Mouse (Mus musculus) stomach, embryonic 16.5 days (tissue): ENCODE data around the gene Gli1. TPM values are rescaled to one million over a fixed set of nuclear protein-coding genes. Genes with fewer than 3 reads are reported as not detected.

Experiments used
- ATAC-seq: fragments of 200-750 bp; cut with Nextera tagmentation; 2 replicates; pipeline ENCODE4 v1.8.0; 2017; ENCODE audit warnings: moderate number of reproducible peaks, moderate TSS enrichment; ENCODE audit not compliant: insufficient read depth, low FRiP score
- H3K27ac ChIP-seq: fragments of 300-500 bp; sonication (generic); 2 replicates; pipeline ENCODE4 v1.5.1; 2014; ENCODE audit warnings: low read length
- H3K27me3 ChIP-seq: fragments of 300-500 bp; sonication (generic); 2 replicates; pipeline ENCODE4 v1.6.1; 2014; ENCODE audit warnings: low read length, control low read depth, mixed read lengths; ENCODE audit not compliant: control insufficient read depth, insufficient read depth
- H3K36me3 ChIP-seq: fragments of 300-500 bp; sonication (generic); 2 replicates; pipeline ENCODE4 v1.6.1; 2014; ENCODE audit warnings: low read length; ENCODE audit not compliant: control insufficient read depth, insufficient read depth
- H3K4me1 ChIP-seq: fragments of 300-500 bp; sonication (generic); 2 replicates; pipeline ENCODE4 v1.6.1; 2014; ENCODE audit warnings: low read length, control low read depth, mixed read lengths; ENCODE audit not compliant: control insufficient read depth, insufficient read depth
- H3K4me2 ChIP-seq: fragments of 300-500 bp; sonication (generic); 2 replicates; pipeline ENCODE4 v1.6.1; 2014; ENCODE audit warnings: low read depth, low read length, mixed read lengths
- H3K4me3 ChIP-seq: fragments of 300-500 bp; sonication (generic); replicated peaks from 2 replicates; pipeline ENCODE4 v1.5.1; 2014; ENCODE audit warnings: mild to moderate bottlenecking, low read length
- H3K9ac ChIP-seq: fragments of 300-500 bp; sonication (generic); 2 replicates; pipeline ENCODE4 v1.6.1; 2014; ENCODE audit warnings: low read length
- H3K9me3 ChIP-seq: fragments of 300-500 bp; sonication (generic); replicated peaks from 2 replicates; pipeline ENCODE4 v1.6.1; 2016; ENCODE audit warnings: low read length, control low read depth; ENCODE audit not compliant: control insufficient read depth
- WGBS: fragments of 180-500 bp; shearing (Covaris S2); extraction: QIAGEN DNeasy Blood & Tissue Kit; methylation state at CpG from one replicate; pipeline ENCODE4 v1.1.7; 2014; 5-methylcytosine and 5-hydroxymethylcytosine counted together
- polyA plus RNA-seq: library from polyadenylated mRNA; unstranded; fragments of >200 nt; fragmentation: Nextera tagmentation; extraction: Ambion mirVana; gene quantifications from 2 replicates; pipeline ENCODE4 v1.2.1, GENCODE M21; 2015

Gene Gli1
- polyA plus RNA-seq, 1 experiment from 2014 or later = 9.8 TPM

DNA sequence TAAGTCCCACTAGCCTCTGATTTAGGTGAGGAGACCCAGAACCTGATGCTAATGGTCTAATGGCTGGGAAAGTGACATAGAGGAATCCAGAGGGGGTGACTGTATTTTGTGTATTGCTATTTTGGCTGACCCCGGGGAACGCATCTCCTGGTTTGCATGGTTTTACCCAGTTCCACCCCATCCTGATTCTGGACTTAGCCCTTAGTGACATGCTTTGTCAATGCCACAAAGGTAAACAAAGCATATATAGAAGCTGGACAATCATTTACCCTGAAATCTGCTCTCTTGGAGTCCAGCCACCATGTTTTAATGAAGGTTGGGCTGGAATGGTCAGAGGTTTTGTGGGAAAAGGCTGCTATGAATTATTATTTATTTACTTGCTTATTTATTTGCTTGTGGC, 26.5 kb upstream of the Gli1 start:
- Histone ChIP-seq H3K4me3 (no peak overlapping the region), H3K9ac (no peak overlapping the region), H3K36me3 (no peaks in the 10 kb centered on the region), H3K9me3 (no peaks in the 10 kb centered on the region), H3K4me2 (no peak overlapping the region), H3K4me1 (no peaks in the 10 kb centered on the region), H3K27ac (no peak overlapping the region), H3K27me3 (no peaks in the 10 kb centered on the region)
- ATAC-seq = no peak
- WGBS = 48% methylated on average over 2 of the region's 2 CpGs

- no peak for ATAC-seq
- no peaks in the 10 kb centered on the region for H3K4me1 ChIP-seq
- H3K4me2 ChIP-seq = no peak overlapping the region
- no peaks in the 10 kb centered on the region for H3K9me3 ChIP-seq
- H3K4me3 ChIP-seq = no peak overlapping the region
- H3K9ac ChIP-seq = no peak overlapping the region
- H3K36me3 ChIP-seq = no peaks in the 10 kb centered on the region
- 71% methylated on average over 5 of the region's 5 CpGs for WGBS
- no peak overlapping the region for H3K27ac ChIP-seq
- H3K27me3 ChIP-seq = no peaks in the 10 kb centered on the region
Measured at GRCm38 (mm10) chr10:127367116-127367515, 25.3 kb upstream of the Gli1 start.

GRCm38 (mm10) chr10:127360714-127361113, 18.9 kb upstream of the Gli1 start:
- H3K9ac ChIP-seq = no peak overlapping the region
- no peak overlapping the region for H3K4me3 ChIP-seq
- H3K27me3 ChIP-seq = no peaks in the 10 kb centered on the region
- 80% methylated on average over 3 of the region's 3 CpGs for WGBS
- no peak overlapping the region for H3K4me2 ChIP-seq
- no peaks in the 10 kb centered on the region for H3K4me1 ChIP-seq
- no peaks in the 10 kb centered on the region for H3K36me3 ChIP-seq
- no peak for ATAC-seq
- H3K27ac ChIP-seq = no peak overlapping the region
- no peaks in the 10 kb centered on the region for H3K9me3 ChIP-seq

DNA sequence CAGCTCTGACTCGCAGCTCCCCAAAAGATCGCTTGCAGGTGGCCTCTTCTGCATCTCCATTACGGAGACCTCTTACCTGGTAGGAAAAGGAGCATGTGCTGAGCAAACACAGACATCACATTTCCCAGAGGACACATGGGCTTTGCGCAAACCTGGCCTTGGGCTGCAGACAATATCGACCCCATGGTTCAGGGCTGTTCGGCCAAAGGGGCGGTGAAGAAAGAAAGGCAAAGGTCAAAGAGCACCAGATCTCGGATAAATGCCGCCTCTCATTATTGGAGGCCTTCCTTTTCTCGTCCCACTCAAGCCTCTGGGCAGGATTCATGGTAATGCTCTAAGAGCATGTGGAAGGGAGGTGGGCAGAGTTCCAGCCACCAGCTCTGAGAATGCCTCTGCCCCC, 13.6 kb upstream of the Gli1 start:
- WGBS = 57% methylated on average over 10 of the region's 10 CpGs
- Histone ChIP-seq H3K4me2 (no peak overlapping the region), H3K27ac (no peak overlapping the region), H3K27me3 (no peaks in the 10 kb centered on the region), H3K9me3 (no peaks in the 10 kb centered on the region), H3K9ac (no peak overlapping the region), H3K4me1 (peaks cover 5% of the 10 kb centered on the region; the same call in 1 of the 2 replicates), H3K4me3 (no peak overlapping the region), H3K36me3 (no peaks in the 10 kb centered on the region)
- no peak for ATAC-seq

DNA sequence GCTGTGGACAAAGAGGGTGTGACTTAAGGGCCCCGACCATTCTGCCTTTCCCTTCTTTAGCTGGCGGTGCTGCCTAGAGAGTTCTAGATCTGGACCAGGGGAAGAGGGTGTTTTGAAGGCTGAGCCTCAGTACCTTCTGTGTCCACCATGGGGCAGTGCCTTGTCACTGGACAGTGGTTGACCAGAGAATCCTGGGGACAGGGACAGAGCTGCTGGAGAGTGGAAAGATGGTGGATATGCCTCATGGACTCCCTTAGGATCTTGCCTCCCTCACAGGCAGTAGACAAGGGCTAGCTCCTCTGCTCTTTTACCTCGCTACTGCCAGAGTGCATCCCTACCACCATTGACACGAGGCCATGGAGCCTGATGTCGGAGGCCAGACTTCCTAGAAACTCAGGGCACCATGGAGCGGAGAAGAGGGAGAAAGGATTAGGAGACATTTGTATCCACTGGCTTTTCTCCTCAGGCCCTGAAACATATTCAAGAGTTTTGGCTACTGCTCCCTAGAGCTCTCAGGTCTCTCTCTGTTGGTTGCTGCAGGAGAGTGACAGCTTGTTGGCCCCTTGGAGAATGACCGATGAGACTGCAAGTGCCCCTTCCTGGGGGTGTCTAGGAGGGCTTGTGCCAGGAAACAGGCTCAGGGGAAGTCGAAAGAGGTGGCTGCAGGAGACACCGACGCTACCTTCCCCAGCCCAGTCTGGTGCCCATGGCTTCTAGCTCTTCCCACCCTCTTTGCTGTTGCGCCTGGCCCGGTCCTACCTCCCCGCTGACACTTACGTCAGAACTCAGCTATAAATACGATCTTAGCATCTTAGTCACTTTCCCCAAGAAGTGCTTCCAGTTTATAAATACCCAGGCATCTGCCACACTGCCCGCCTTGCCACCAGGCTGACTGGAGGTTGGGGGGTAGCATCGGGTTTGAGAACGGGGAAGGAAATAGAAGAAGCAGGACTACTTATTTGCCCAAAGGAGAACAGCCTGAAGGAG, 12.4 kb upstream of the Gli1 start, which contains the start of gene Inhbe:
Gene Inhbe, minus strand, starts transcription at position 503 of the 987 bp plus-strand sequence.
- Histone ChIP-seq H3K27ac (no peak within 1 kb of the TSS), H3K9me3 (no peaks in the 10 kb centered on the region), H3K4me2 (no peak within 1 kb of the TSS), H3K4me1 (peaks cover 5% of the 10 kb centered on the region; the same call in 1 of the 2 replicates), H3K9ac (no peak within 1 kb of the TSS), H3K4me3 (no peak within 1 kb of the TSS), H3K27me3 (no peaks in the 10 kb centered on the region), H3K36me3 (no peaks in the 10 kb centered on the region)
- 80% methylated on average over 18 of the region's 18 CpGs for WGBS
- no peak for ATAC-seq

DNA sequence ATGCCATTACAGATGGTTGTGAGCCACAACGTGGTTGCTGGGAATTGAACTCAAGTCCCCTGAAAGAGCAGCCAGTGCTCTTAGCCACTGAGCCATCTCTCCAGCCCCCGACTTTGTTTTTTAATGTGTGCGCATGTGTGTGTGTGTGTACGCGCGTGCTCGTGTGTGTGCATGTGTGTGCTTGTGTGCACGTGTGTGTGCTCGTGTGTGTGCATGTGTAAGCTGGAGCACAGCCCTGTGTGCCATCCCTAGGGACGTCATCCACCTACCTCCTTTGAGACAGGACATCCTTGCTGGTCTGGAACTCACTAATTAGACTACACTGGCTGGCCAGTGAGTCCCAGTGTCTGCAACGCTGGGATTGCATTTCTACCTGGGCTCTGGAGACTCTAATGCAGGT, 11.0 kb upstream of the Gli1 start:
- no peak overlapping the region for H3K9ac ChIP-seq

GRCm38 (mm10) chr10:127352187-127352586, 10.4 kb upstream of the Gli1 start:
- H3K9me3 ChIP-seq = no peaks in the 10 kb centered on the region
- H3K9ac ChIP-seq = no peak overlapping the region
- no peaks in the 10 kb centered on the region for H3K36me3 ChIP-seq
- no peak overlapping the region for H3K4me3 ChIP-seq
- H3K4me2 ChIP-seq = no peak overlapping the region
- no peak for ATAC-seq
- WGBS = 80% methylated on average over 9 of the region's 9 CpGs
- peaks cover 5% of the 10 kb centered on the region; the same call in 1 of the 2 replicates for H3K4me1 ChIP-seq
- H3K27ac ChIP-seq = no peak overlapping the region
- no peaks in the 10 kb centered on the region for H3K27me3 ChIP-seq

More for the DNA sequence above, 11.0 kb upstream of the Gli1 start:
- Histone ChIP-seq H3K9me3 (no peaks in the 10 kb centered on the region), H3K36me3 (no peaks in the 10 kb centered on the region), H3K4me2 (no peak overlapping the region), H3K4me1 (peaks cover 5% of the 10 kb centered on the region; the same call in 1 of the 2 replicates), H3K27me3 (no peaks in the 10 kb centered on the region), H3K4me3 (no peak overlapping the region), H3K27ac (no peak overlapping the region)
- 85% methylated on average over 11 of the region's 11 CpGs for WGBS
- ATAC-seq = no peak

- WGBS = 66% methylated on average over 8 of the region's 8 CpGs
- Histone ChIP-seq H3K27ac (no peak overlapping the region), H3K4me1 (peaks cover 5% of the 10 kb centered on the region; the same call in 1 of the 2 replicates), H3K27me3 (no peaks in the 10 kb centered on the region), H3K9me3 (no peaks in the 10 kb centered on the region), H3K36me3 (no peaks in the 10 kb centered on the region), H3K9ac (no peak overlapping the region), H3K4me3 (no peak overlapping the region), H3K4me2 (no peak overlapping the region)
- ATAC-seq = no peak
Measured at GRCm38 (mm10) chr10:127351719-127352118, 9.9 kb upstream of the Gli1 start.

DNA sequence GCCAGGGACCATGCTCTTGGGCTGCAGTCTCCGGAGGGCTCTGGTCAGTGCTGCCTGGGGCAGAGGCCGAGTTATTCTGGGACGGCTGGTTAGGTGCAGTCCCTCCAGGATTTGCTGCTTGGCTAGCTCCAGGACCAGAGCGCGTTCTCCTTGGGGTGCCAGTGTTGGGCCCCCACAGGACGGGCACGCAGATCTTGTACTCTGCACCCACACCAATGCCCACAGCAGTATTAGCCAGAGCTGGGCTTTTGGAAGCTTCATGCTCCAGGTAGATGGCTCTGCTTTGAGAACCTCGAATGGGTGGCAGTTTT, 9.5 kb upstream of the Gli1 start:
- Histone ChIP-seq H3K9ac (peak overlapping the region; percentile 44; the same call in 1 of the 2 replicates), H3K9me3 (no peaks in the 10 kb centered on the region), H3K27me3 (no peaks in the 10 kb centered on the region), H3K4me1 (peaks cover 5% of the 10 kb centered on the region; the same call in 1 of the 2 replicates), H3K27ac (no peak overlapping the region), H3K4me3 (no peak overlapping the region), H3K36me3 (no peaks in the 10 kb centered on the region), H3K4me2 (no peak overlapping the region)
- ATAC-seq = no peak
- WGBS = 80% methylated on average over 8 of the region's 8 CpGs
